Mouse (Mus musculus) mouse trophoblast stem cell (cell line): ENCODE measurements around the gene Ccdc62.

Source experiments
- in situ Hi-C, 2 experiments: fragments of 300-500 bp; cut with MseI, MboI; formaldehyde crosslinking; loops; 2 replicates in 1 of 2; 3 replicates in 1 of 2; pipeline ENCODE4 v1.15.1; 2025

The Ccdc62 gene

GRCm38 (mm10) chr5:123930508-123930989 is at the start of gene Ccdc62:
Ccdc62 (plus strand) TSS chr5:123930679.
- in situ Hi-C loops: no loop called here

GRCm38 (mm10) chr5:123880778-123881177 is 49.7 kb upstream of the Ccdc62 start:
- in situ Hi-C loops: no loop called here

GRCm38 (mm10) chr5:123883891-123884290 is 46.6 kb upstream of the Ccdc62 start:
- in situ Hi-C loops: no loop called here

- in situ Hi-C loops: no loop called here
Measured at GRCm38 (mm10) chr5:123884332-123884731, 46.1 kb upstream of the Ccdc62 start.

GRCm38 (mm10) chr5:123886365-123886764 is 44.1 kb upstream of the Ccdc62 start:
- in situ Hi-C loops: no loop called here

- in situ Hi-C loops: no loop called here
Measured at GRCm38 (mm10) chr5:123890312-123890711, 40.2 kb upstream of the Ccdc62 start.

- in situ Hi-C loops: no loop called here
Measured at GRCm38 (mm10) chr5:123890987-123891386, 39.5 kb upstream of the Ccdc62 start.

GRCm38 (mm10) chr5:123891669-123892068 is 38.8 kb upstream of the Ccdc62 start:
- in situ Hi-C loops: no loop called here

- in situ Hi-C loops: no loop called here
Measured at GRCm38 (mm10) chr5:123893520-123893919, 37.0 kb upstream of the Ccdc62 start.

GRCm38 (mm10) chr5:123896395-123896794 is 34.1 kb upstream of the Ccdc62 start:
- in situ Hi-C loops: no loop called here

GRCm38 (mm10) chr5:123897352-123897751 is 33.1 kb upstream of the Ccdc62 start:
- in situ Hi-C loops: no loop called here

GRCm38 (mm10) chr5:123904059-123904672 is 26.3 kb upstream of the Ccdc62 start:
- in situ Hi-C loops: no loop called here

- in situ Hi-C loops: no loop called here
Measured at GRCm38 (mm10) chr5:123906146-123906975, 24.1 kb upstream of the Ccdc62 start.

GRCm38 (mm10) chr5:123906976-123907630 is 23.4 kb upstream of the Ccdc62 start, which contains the start of gene Denr:
Denr (plus strand) TSS chr5:123907175.
- in situ Hi-C loops: no loop called here

GRCm38 (mm10) chr5:123907631-123907977 is 22.9 kb upstream of the Ccdc62 start:
- in situ Hi-C loops: no loop called here

GRCm38 (mm10) chr5:123914852-123915251 is 15.6 kb upstream of the Ccdc62 start:
- in situ Hi-C loops: no loop called here

GRCm38 (mm10) chr5:123922112-123922511 is 8.4 kb upstream of the Ccdc62 start:
- in situ Hi-C loops: no loop called here

- in situ Hi-C loops: no loop called here
Measured at GRCm38 (mm10) chr5:123927118-123927517, 3.4 kb upstream of the Ccdc62 start, which contains the start of gene Gm43518. Gm43518 (plus strand) TSS chr5:123927418.

GRCm38 (mm10) chr5:123931131-123931530 is 652 bp downstream of the Ccdc62 start:
- in situ Hi-C loops: no loop called here

GRCm38 (mm10) chr5:123932927-123933326 is 2.4 kb downstream of the Ccdc62 start:
- in situ Hi-C loops: no loop called here

GRCm38 (mm10) chr5:123933556-123933955 is 3.1 kb downstream of the Ccdc62 start:
- in situ Hi-C loops: no loop called here

GRCm38 (mm10) chr5:123933957-123934591 is 3.6 kb downstream of the Ccdc62 start:
- in situ Hi-C loops: no loop called here
